Mouse (Mus musculus) spleen, postnatal 10 days (tissue): ENCODE measurements around the gene Lrfn3.

Experiments used
- DNase-seq, 2 experiments: peaks; one replicate each; pipeline ENCODE4 v3.0.0; 2021 to 2022; ENCODE audit warnings: low spot score in 2 of 2

Lrfn3 gene

GRCm38 (mm10) chr7:30314721-30315155 lies 47.8 kb downstream of the Lrfn3 start, which contains the start of gene Syne4:
TSS of gene Syne4 (plus strand) at chr7:30314807.
- DNase-seq = no peak

- no peak for DNase-seq
Measured at GRCm38 (mm10) chr7:30313666-30314320, 48.8 kb downstream of the Lrfn3 start.

GRCm38 (mm10) chr7:30310136-30310535 lies 52.4 kb downstream of the Lrfn3 start:
- DNase-seq = no peak

DNA sequence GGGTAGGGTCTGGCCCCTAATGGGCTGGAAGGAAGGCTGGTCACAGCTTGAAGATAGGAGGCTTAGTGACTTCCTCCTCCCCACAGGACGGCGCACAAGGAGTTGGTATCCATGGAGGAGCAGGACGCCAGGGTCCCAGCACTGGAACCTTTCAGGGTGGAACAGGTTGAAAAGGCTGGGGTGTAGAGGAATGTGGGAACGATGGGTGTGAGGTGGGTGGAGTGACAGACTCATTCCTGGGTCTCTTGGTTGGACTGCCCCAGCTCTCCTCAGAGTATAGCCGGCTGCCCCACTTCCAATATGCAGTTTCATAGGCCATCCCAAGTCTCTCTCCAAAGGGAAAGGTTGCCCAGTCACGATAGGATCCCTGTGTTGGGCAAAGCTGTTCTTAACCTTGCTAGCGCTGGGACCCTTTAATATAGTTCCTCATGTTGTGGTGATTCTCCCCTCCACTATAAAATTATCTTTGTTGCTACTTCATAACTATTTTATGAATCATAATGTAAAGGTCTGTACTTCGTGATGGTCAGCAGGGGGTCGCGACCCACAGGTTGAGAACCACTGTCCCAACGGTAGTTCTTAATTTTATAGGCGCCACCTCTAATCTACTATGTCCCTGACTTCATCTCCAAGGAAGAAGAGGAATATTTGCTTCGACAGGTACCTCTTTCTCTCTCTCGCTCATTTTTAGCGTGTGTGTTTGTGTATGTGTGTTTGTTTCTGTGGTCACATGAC lies 53.0 kb downstream of the Lrfn3 start:
- DNase-seq = no peak

DNA sequence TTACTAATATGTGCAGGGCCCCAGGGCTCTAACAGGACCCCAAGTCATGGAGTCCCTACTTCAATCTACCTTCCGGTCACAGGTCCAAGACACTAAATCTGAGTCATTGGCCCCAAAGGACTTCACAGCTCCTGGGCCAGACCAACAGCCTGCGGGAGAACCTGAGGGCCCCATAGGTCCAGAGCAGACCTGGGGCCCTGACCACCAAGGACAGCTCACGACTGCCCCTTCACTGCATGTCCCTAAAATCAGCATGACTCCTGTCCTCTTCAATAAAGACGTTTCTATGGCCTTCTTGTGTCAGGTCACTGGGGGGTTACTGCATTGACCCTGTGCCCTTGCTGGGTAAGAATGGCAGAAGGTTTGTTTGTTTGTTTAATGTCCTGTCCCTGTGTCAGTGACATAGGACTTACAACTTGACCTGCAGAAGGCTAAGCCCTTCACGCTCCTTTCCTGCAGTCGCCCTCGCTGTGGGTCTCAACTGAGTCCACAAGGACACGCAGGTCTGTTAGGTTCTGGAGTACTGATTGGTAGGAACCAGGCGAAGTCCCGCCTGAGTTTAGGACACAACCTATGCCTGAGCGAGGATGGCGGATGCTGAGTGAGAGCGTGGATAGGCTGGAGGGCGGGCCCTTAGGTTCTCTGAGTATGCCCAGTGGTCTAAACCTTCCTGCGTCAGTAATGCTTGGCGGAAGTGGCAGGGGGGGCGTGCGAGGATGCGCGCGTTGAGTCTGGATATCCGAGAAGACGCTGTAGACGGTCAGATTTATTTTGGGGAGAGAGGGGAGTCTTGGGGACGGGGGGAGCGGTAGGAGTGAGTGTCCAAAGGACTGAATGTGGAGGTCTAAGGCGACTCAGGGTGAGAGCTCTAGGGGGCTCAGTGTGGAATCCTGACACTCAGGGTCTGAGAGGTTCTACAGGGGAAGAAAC lies 54.2 kb downstream of the Lrfn3 start, which contains the start of gene Alkbh6:
Gene Alkbh6, plus strand, starts transcription at position 642 of the 930 bp plus-strand sequence.
- peak; percentile 53 to 89 for DNase-seq

- DNase-seq = no peak
Measured at GRCm38 (mm10) chr7:30306083-30306779, 56.3 kb downstream of the Lrfn3 start.
